Mouse (Mus musculus): ENCODE results near the gene Sele.

GRCm38 (mm10) chr1:164027416-164027815, 20.6 kb upstream of the Sele start:
- no peak for TF ChIP-seq CTCF (IDR thresholded peaks at IDR 0.05; ENCODE audit: control insufficient read depth, insufficient read depth, insufficient replicate concordance, low read depth, low read length)
- TF ChIP-seq POLR2A (IDR thresholded peaks at IDR 0.05; ENCODE audit: control insufficient read depth, low read depth, low read length), result no peak

Measured in testis, adult 2 months (tissue).